Mouse (Mus musculus) A20 (cell line): ENCODE results near the gene Gsk3b.
"Not testable (repeated sequence)": the region's sequence is repeated elsewhere in the genome, so short reads cannot be mapped to it uniquely, and the experiment has no call there.

Experiments
- DNase-seq: peaks from one replicate; pipeline ENCODE4 v3.0.0-alpha.2; 2011; ENCODE audit warnings: low read depth, low spot score

Gene Gsk3b

GRCm38 (mm10) chr16:38189952-38190351 lies 101.2 kb downstream of the Gsk3b start:
- no peak for DNase-seq

DNA sequence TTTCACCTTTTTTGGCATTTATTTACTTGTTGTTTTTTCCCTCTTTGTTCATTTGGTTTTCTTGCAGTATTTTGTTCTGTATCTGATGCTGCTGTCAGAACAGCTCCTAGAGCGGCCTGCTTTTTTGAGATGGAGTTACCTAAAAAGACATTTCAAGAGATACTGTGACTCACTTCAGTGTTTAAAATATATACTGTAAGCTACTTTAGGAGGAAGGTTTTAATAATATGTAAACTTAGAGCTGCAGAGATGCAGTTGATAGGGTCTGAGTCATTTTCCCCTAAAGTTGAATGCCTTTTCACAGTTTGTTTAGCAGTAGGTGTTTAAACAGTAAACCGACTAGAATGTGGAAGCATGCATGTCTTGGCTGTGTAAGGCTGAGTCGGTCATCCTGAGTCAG lies 101.7 kb downstream of the Gsk3b start:
- no peak for DNase-seq

DNA sequence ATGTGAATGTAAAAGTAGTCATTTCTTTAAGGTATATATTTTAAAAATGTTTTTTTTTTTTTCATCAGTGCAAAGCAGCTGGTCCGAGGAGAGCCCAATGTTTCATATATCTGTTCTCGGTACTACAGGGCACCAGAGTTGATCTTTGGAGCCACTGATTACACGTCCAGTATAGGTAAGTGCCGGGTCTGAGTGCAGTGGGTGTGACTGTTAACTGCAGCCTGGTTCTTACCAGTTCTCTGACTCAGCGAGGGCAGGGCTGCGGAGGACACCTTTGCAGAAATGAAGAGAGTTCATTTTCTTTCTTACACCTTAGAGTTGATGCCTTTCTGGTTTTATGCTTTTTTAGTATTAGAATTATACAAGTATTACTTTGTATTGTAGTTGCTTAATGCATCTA lies 102.7 kb downstream of the Gsk3b start:
- no peak for DNase-seq

- DNase-seq: no peak
Observed at GRCm38 (mm10) chr16:38192640-38193039, 103.8 kb downstream of the Gsk3b start.

DNA sequence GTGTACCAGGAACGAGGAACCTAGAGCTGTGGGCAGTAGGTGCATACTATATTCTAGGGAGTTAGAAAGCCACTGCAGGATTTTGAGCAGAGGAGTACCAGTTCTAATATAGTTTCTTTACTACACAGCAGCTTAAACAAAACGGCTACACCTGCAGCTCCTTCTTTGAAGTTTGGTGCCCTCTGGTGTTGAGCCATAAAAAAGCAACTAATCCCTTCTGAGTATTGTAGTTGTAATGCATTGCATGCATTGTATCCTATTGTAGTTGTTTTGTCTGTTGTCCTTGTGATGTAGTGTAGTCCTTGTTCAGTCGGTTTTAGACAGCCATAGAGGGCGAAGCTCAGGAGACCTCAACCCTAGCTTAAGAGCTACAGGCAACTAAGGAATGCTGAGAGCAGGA lies 108.5 kb downstream of the Gsk3b start:
- DNase-seq: peak; percentile 78

GRCm38 (mm10) chr16:38205272-38205671 lies 116.5 kb downstream of the Gsk3b start:
- DNase-seq: no peak

DNA sequence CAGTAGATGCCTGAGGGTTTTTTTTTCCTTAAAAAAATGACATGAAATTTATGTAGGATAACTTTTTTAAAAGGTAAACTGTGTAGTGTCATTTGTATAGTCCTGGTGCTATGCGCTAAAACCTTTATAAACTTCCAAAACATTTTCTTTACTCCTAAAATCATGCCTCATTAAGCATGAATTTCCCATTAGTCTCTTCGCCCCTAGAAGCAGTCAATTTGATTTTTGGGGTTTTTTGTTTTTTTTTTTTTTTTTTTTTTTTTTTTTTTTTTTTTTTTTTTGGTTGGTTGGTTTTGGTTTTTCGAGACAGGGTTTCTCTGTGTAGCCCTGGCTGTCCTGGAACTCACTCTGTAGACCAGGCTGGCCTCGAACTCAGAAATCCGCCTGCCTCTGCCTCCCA lies 133.7 kb downstream of the Gsk3b start:
- not testable (repeated sequence) for DNase-seq

DNA sequence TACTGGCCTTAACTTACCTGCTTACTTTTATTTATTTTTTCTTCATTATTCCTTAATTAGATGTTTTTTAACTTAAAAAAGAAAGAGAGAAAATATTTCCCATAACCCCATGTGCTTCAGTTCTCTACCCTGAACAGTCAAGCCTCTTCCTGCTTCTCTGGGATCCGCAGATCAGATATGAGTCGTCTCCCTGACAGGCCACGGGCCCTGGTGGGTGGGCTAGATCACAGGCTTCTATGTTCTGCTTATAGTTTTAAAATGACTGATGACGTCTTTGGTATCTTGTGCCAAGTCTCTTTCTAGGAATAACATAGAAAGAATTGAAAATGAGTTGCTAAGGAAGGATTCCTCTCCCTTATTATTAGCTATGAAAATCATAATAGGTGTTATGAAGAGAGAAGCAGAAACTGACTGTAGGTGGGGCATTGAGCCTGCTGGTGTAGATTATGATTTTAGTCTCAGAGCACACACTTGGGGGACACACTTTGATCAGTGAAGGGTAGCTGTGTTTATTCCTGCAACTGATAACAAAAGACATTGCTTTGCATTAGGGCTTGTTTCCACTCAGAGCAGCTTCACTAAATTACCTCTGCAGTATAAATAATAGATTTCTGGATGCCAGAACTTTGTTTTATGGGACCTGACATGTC lies 148.3 kb downstream of the Gsk3b start:
- DNase-seq: no peak

- DNase-seq: peak; percentile 93
Observed at GRCm38 (mm10) chr16:38239729-38240128, 150.9 kb downstream of the Gsk3b start.

DNA sequence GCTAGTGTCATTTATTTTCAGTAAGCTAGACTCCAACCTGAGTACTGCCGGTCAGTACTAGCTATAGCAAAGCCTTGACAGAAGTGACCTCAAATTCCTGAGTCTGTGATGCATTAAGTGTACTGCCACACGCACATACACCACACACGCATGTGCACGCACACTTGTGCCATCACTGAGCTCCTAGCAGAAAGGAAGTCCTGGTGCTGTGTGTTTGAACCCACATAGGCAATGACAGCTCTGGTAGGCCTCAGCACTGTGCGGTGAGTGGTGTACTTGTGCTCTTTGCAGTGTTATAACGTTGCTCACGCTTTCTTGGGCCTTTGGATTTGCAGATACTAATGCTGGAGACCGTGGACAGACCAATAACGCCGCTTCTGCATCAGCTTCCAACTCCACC lies 151.4 kb downstream of the Gsk3b start:
- DNase-seq: no peak

GRCm38 (mm10) chr16:38244111-38244510 lies 155.3 kb downstream of the Gsk3b start:
- DNase-seq: no peak

DNA sequence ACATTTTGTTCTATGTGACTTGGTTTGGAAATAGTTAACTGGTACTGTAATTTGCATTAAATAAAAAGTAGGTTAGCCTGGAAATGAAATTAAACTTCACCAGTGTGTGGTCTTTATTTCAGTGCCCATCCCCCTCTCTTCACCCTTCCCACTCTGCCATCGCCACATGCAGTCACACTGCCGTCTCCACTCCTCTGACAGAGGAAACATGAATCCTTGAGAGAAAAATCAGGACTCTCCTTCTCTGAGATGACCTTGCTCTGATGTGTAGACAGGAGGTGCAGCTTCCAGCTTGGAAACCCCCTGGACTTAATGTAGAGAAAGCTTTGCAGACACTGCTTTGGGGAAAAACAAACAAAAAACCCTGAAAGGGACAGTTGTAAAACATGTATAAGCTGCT lies 156.6 kb downstream of the Gsk3b start:
- no peak for DNase-seq

- DNase-seq: no peak
Observed at GRCm38 (mm10) chr16:38245849-38246585, 157.2 kb downstream of the Gsk3b start.

DNA sequence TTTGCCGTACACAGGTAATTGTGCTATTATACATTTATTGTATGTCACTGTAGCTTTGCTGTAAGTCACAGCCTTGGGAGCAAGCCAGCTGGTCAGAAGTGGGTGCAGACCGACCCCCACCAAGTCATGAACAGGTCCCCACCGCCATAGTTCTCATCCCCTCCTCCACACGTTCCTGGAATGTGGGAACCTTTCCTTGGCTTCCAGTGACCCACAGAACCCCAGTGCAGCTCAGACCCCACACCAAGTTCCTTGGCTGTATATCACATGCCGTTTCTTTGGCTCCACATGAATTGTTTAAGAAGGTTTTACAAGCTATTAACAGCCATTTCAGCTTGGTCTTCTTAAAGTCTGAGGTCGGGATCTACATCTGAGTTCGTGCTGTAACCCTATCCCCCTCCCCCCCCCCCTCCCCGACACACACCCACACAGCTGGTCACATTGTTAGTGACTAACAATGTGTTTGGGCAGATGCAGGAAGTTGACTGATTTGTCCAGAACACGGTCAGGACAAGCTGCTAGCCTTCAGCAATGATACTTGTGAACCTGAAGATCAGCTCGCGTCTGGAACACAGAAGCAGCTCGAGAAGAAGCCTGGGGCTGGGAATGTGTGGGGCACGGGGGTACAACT lies 159.6 kb downstream of the Gsk3b start:
- DNase-seq: no peak

DNA sequence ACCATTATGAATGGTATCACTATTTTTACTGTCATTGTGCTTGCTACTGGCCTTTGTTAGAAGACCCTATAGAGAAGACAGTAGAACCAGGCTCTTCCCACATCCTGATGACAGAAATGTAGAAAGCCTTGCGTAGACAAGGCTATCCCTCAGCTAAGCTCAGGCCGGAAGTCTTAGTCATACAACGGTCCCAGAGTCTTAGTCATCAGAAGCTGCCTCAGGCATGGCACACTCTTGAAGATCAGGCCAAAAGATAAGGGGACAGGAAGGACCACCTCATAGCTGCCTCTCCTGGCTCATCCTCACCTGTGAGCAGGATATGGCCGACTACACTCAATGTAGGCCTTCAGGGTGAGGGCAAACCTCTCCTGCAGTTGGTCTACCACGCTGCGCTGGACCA lies 161.7 kb downstream of the Gsk3b start:
- DNase-seq: no peak

- DNase-seq: no peak
Observed at GRCm38 (mm10) chr16:38254001-38254400, 165.2 kb downstream of the Gsk3b start.

DNA sequence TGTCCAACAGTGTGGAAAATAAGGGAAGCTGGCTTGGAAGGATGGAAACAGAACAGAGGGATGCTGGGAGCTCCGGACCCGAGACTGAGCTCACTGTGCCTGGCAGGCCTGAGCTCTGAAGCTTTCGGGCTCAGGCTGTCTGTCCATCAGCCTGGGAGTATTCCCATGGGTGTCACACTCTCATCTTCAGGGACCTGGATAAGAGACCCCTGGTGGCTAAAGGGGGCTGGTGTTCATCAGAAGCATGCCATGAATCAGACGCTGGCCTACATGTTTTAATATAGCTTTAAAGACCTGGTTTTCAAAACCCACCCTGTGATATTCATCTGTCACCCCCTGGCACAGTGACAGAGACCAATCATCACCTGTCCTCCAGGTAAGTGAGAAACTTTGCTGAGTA lies 166.3 kb downstream of the Gsk3b start:
- DNase-seq: no peak

DNA sequence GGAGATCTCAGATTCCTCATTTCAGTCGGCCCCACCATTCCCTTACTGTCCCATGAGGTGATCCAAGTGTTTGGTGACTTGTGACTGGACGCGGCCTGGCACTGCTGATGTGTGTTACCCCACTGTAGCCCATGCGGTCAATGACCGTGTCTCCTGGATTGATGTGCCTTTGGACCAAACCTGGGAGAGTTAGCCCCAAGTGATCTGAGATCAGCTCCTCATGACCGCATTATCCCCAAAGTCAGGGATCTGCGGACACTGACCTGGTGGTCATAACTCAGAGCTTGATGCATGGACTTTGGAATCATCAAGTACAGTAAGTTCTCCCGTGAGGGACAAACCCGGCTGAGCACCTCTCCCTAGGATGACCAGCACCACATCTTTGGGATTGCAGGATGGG lies 167.1 kb downstream of the Gsk3b start:
- no peak for DNase-seq

DNA sequence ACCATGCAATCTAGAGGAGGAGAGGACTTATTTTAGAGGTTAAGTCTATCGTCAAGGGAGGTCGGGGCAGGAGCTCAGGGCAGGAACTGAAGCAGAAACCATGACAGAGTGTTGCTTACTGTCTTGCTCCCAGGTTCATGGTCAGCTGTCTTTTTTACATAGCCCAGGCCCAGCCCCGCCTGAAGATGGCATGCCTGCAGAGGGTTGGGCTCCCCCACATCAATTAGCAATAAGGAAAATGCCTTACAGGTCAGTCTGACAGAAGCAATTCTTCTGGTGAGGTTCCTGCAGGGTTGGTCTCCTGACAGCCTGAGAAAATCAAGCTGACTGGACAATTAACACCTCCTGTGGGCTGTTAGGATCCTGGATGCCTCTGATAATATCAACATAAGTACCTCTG lies 182.8 kb downstream of the Gsk3b start:
- no peak for DNase-seq

GRCm38 (mm10) chr16:38272483-38272882 lies 183.7 kb downstream of the Gsk3b start:
- DNase-seq: no peak

DNA sequence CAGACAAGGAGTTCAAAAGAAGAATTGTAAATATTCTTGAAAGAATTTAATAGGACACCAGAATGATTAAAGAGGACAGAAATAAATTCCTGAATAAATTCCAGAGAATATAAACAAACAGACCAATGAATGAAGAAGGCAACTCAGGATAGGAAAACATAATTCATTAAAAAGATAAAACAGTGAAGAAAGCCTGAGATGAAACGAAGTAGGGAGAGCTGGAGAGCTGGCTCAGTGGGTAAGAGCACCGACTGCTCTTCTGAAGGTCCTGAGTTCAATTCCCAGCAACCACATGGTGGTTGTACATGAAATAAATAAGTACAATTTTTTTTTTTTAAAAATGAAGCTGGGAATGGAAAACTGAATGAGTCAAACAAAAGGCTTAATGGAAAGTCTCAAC lies 185.9 kb downstream of the Gsk3b start:
- DNase-seq: no peak

- no peak for DNase-seq
Observed at GRCm38 (mm10) chr16:38279794-38280193, 191.0 kb downstream of the Gsk3b start.

DNA sequence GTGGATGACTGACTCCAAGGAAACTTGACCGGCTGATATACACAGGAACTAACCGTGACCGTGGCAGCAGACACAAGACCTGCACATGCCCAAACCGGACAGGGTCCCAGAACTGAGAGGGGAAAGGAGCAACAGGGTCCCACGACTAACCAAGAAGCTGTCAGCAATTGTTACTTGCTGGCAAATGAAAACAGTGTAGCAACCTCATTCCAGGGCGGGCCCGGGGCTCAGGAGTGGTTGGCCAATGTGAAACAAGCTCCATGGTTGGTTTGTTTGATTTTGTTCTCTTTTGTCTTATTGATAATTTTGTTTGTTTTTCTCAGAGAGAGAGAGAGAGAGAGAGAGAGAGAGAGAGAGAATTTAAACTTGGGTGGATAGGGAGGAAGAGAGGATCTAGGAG lies 192.2 kb downstream of the Gsk3b start:
- DNase-seq: no peak
